Mouse (Mus musculus): ENCODE data around the gene Tmem86a. TPM values are rescaled to one million over a fixed set of nuclear protein-coding genes. Genes with fewer than 3 reads are reported as not detected.

Tmem86a gene
- polyA plus RNA-seq, 1 experiment: 15.5 TPM

GRCm38 (mm10) chr7:47027520-47027919, 22.9 kb upstream of the Tmem86a start:
- DNase-seq (ENCODE audit: low spot score): no peak

DNA sequence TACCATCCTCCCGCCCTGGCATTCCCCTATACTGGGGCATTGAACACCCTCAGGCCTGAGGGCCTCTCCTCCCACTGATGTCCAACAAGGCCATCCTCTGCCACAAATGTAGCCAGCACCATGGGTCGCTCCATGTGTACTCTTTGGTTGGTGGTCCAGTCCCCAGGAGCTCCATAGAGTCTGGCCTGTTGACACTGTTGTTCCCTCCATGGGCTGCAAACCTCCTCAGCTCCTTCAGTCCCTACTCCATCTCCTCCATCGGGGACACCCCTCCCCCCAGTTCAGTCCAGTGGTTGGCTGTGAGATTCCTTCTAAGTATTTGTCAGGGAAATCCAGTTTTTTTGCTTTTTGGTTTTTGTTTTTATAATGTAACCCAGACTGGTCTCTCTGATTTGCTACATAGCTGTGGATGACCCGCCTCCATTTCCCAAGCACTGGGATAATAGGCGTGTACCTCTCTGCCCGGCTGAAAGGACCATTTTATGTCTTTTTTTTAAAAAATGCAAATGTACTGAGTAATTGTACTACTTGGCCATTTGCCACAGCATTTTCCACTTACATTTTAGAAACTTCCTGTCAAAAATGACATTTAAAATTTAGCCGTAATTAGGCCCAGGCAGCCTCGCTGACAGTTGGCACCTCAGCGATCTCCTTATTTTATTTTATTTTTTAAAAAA, 19.7 kb upstream of the Tmem86a start:
- DNase-seq (ENCODE audit: low spot score): no peak

DNA sequence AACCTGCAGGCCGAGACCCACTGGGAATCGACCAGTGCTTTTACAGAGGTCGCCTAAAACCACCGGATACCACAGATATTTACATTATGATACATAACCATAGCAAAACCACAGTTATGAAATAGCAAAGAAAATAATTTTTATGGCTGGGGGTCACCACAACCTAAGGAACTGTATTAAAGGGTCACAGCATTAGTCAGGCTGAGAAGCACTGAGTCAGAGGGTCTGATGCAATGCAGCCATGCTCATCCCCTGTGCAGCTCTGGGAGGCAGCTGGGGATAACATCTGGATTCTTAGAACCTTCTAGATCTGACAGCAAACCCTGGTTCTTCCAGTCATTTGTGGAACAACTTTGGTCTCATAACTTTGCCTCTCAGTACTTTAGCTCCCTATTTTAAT, 19.0 kb upstream of the Tmem86a start:
- DNase-seq (ENCODE audit: low spot score): no peak

GRCm38 (mm10) chr7:47034785-47035384, 15.5 kb upstream of the Tmem86a start:
- DNase-seq (ENCODE audit: low spot score): no peak

GRCm38 (mm10) chr7:47035426-47035825, 15.0 kb upstream of the Tmem86a start:
- no peak for DNase-seq (ENCODE audit: low spot score)

DNA sequence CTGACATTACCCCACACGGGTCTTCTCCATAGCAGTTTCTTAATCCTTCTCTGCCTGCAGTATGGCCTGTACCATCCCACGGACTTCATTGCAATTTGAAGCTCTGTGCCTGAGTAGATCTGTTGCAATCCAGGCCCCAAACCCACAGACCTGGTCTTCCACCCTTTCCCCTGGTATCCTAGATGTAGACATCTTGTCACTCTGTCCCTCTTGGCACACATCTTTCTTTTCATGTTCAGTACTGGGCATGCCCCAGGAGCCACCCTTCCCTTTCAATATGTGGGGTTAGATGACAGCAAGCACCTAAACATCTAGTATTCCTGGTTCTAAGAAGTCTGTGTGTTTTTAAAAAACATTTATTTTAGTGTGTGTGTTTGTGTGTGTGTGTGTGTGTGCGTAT, 8.7 kb upstream of the Tmem86a start:
- no peak for DNase-seq (ENCODE audit: low spot score)

DNA sequence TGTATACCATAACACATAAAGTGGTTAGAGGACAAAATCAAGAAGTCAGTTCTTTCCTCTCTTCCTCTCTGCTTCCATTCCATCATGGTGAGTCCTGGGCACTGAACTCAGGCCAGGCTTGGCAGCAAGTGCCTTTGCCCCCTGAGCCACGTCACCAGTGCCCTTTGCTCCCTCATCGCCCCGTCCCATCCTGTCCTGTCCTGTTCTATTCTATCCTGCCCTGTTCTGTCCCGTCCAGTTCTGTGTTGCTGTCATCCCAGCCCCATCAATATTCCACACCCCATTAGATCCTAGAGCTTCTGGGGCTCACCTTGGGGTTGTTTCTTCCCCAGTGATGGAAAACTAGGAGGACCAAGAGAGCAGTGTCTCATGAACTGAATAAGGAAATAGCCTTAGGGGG, 8.3 kb upstream of the Tmem86a start:
- no peak for DNase-seq (ENCODE audit: low spot score)

- DNase-seq (ENCODE audit: low spot score): no peak
These were observed 7.4 kb upstream of the Tmem86a start for GRCm38 (mm10) chr7:47042823-47043490.

DNA sequence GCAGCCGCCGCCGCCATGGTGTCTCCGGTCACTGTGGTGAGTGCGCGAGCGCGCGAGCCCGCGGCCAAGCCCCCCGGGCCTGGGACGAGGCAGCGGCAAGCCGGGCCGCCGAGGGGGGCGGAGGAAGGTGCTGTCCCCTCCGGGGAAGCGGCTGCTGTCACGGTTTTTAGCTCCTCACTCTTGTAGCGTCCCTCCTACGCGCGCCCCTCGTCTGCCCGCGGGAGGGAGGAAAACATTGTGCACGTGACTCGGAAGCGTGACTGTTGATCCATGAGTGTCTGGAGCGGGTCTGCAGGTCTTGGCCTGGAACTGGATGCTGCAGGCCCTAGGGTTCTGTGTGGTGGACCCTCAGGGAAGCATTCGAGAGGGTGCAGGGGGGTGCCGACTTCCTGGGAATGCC, 365 bp downstream of the Tmem86a start:
- DNase-seq (ENCODE audit: low spot score): no peak

- DNase-seq (ENCODE audit: low spot score): no peak
These were observed 1.2 kb downstream of the Tmem86a start for GRCm38 (mm10) chr7:47051404-47052151.

- no peak for DNase-seq (ENCODE audit: low spot score)
These were observed 1.9 kb downstream of the Tmem86a start for GRCm38 (mm10) chr7:47052276-47052675.

- no peak for DNase-seq (ENCODE audit: low spot score)
These were observed 2.9 kb downstream of the Tmem86a start for GRCm38 (mm10) chr7:47053287-47053686.

- no peak for DNase-seq (ENCODE audit: low spot score)
These were observed 4.3 kb downstream of the Tmem86a start for GRCm38 (mm10) chr7:47054666-47055065.

DNA sequence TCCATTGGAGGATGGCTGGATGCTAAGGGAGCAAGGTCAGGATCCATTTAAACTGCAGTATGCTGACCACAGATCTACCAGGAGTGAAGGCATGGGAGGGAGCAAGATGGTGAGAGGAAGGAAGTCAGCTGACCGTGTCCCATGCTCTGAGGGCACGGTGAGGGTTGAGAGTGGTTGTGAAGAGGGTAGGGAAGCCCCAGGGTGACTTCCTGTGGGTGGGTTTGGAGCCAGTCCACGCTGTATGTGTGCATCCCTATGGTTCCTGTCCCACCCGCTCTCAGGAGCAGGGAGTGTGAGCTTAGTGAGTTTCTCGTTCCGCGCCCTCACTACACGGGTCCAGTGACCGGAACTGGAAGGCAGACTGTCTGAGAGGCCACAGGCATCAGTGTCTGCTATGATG, 5.3 kb downstream of the Tmem86a start:
- no peak for DNase-seq (ENCODE audit: low spot score)

GRCm38 (mm10) chr7:47056273-47056672, 5.9 kb downstream of the Tmem86a start:
- no peak for DNase-seq (ENCODE audit: low spot score)

- no peak for DNase-seq (ENCODE audit: low spot score)
These were observed 8.9 kb downstream of the Tmem86a start for GRCm38 (mm10) chr7:47059339-47059738.

GRCm38 (mm10) chr7:47061560-47061959, 11.2 kb downstream of the Tmem86a start:
- no peak for DNase-seq (ENCODE audit: low spot score)

DNA sequence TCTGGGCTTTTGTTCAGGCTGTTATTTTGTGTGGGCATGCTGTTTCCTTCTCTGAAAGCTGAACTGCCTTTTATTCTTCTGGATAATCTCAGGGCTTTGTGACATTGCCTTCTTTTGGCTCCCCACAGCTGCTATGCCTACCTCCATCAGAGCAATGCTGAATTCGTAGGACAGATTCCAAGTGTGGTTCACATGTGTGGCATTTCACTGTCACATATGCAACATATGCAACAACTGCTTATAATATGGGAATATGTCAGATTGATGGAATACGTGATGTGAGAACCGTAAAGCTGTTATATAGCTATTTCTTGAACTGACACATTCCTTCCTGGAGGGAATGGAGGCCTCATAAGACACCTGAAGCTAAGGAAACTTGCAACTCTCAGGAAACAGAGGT, 16.5 kb downstream of the Tmem86a start:
- no peak for DNase-seq (ENCODE audit: low spot score)

DNA sequence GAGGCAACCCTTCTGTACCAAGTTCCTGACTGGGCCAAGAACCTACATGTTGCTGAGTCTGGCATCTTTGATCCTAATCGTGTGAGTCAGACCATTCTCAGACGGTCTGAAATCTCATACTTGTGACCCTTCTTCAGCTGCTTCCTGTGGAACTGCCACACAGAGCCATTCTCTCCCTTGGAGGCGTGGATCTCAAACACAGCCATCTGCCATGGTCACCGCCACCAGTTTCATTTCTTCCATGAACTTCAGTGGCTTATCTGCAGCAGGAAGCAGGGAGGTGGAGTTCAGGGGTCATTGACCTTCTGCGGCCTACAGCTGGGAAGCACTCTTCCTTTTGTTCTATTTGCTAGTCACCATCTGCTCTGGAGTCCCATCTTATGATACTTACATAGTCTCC, 17.5 kb downstream of the Tmem86a start:
- no peak for DNase-seq (ENCODE audit: low spot score)

GRCm38 (mm10) chr7:47072551-47072950, 22.1 kb downstream of the Tmem86a start:
- no peak for DNase-seq (ENCODE audit: low spot score)

GRCm38 (mm10) chr7:47073536-47074521, 23.4 kb downstream of the Tmem86a start:
- no peak for DNase-seq (ENCODE audit: low spot score)
